Mouse (Mus musculus) layer of hippocampus, adult 11-12 months (tissue): ENCODE measurements around the gene Ilk.

Source experiments
- DNase-seq: peaks from one replicate; pipeline ENCODE4 v3.0.0; 2022; ENCODE audit warnings: low spot score

Gene Ilk

GRCm38 (mm10) chr7:105786506-105787284 is 50.3 kb downstream of the Ilk start:
- DNase-seq, result no peak

- no peak for DNase-seq
Measured at GRCm38 (mm10) chr7:105787285-105788140, 51.1 kb downstream of the Ilk start, which contains the start of gene Dchs1. Dchs1 (minus strand) TSS chr7:105787654.

GRCm38 (mm10) chr7:105791147-105791546 is 54.8 kb downstream of the Ilk start:
- no peak for DNase-seq
